Mouse (Mus musculus): ENCODE measurements around the gene Gm28308. TPM values are rescaled to one million over a fixed set of nuclear protein-coding genes. Genes with fewer than 3 reads are reported as not detected.

Gm28308 gene
- polyA plus RNA-seq, 1 experiment from 2014 or later: not detected

GRCm38 (mm10) chr6:52159164-52159761 is 53.9 kb downstream of the Gm28308 start:
- H3K4me1 ChIP-seq: 0 out of 2 replicates have a peak, but pooled peaks cover 4% of the 10 kb centered on the region
- no peaks in the 10 kb centered on the region for H3K36me3 ChIP-seq
- no peak for ATAC-seq (ENCODE audit: insufficient number of reproducible peaks, insufficient read depth, low FRiP score, low TSS enrichment)
- peak overlapping the region; percentile 56 for H3K4me3 ChIP-seq
- peaks cover 93% of the 10 kb centered on the region for H3K27me3 ChIP-seq
- WGBS: 2% methylated on average over 12 of the region's 12 CpGs
- no peak overlapping the region for H3K27ac ChIP-seq
- H3K9me3 ChIP-seq: no peaks in the 10 kb centered on the region
- peak overlapping the region; percentile 99 for H3K4me2 ChIP-seq (replicated peaks)
- H3K9ac ChIP-seq: 0 out of 2 replicates have a peak overlapping the region, but pooled peaks have one; percentile 48

GRCm38 (mm10) chr6:52158276-52159051 is 54.7 kb downstream of the Gm28308 start, which contains the start of gene Hoxa1:
Gene Hoxa1, minus strand, starts transcription at chr6:52158317.
- 0 out of 2 replicates have a peak, but pooled peaks cover 4% of the 10 kb centered on the region for H3K4me1 ChIP-seq
- peak within 1 kb of the TSS; percentile 56 for H3K4me3 ChIP-seq
- H3K4me2 ChIP-seq (replicated peaks): peak within 1 kb of the TSS; percentile 99
- H3K27ac ChIP-seq: 0 out of 2 replicates have a peak within 1 kb of the TSS, but pooled peaks have one; percentile 26
- WGBS: under 1% methylated on average over 55 of the region's 55 CpGs
- peak; percentile 62 for ATAC-seq (ENCODE audit: insufficient number of reproducible peaks, insufficient read depth, low FRiP score, low TSS enrichment)
- H3K9ac ChIP-seq: peak within 1 kb of the TSS; percentile 48
- H3K9me3 ChIP-seq: no peaks in the 10 kb centered on the region
- H3K36me3 ChIP-seq: no peaks in the 10 kb centered on the region
- peaks cover 93% of the 10 kb centered on the region for H3K27me3 ChIP-seq

GRCm38 (mm10) chr6:52157466-52158275 is 55.5 kb downstream of the Gm28308 start:
- ATAC-seq (ENCODE audit: insufficient number of reproducible peaks, insufficient read depth, low FRiP score, low TSS enrichment): peak; percentile 42; the same call in 1 of the 2 replicates
- Histone ChIP-seq H3K9me3 (no peaks in the 10 kb centered on the region), H3K4me1 (0 out of 2 replicates have a peak, but pooled peaks cover 4% of the 10 kb centered on the region), H3K9ac (no peak overlapping the region), H3K4me2 (replicated peaks) (peak overlapping the region; percentile 99), H3K27ac (no peak overlapping the region), H3K27me3 (peaks cover 91% of the 10 kb centered on the region), H3K36me3 (no peaks in the 10 kb centered on the region), H3K4me3 (peak overlapping the region; percentile 56)
- WGBS: under 1% methylated on average over 32 of the region's 32 CpGs

GRCm38 (mm10) chr6:52156551-52157200 is 56.5 kb downstream of the Gm28308 start:
- no peaks in the 10 kb centered on the region for H3K9me3 ChIP-seq
- H3K4me1 ChIP-seq: 0 out of 2 replicates have a peak, but pooled peaks cover 4% of the 10 kb centered on the region
- no peak overlapping the region for H3K4me3 ChIP-seq
- H3K27ac ChIP-seq: no peak overlapping the region
- peaks cover 95% of the 10 kb centered on the region for H3K27me3 ChIP-seq
- 2% methylated on average over 20 of the region's 20 CpGs for WGBS
- no peak for ATAC-seq (ENCODE audit: insufficient number of reproducible peaks, insufficient read depth, low FRiP score, low TSS enrichment)
- no peaks in the 10 kb centered on the region for H3K36me3 ChIP-seq
- no peak overlapping the region for H3K4me2 ChIP-seq (replicated peaks)
- H3K9ac ChIP-seq: no peak overlapping the region

- no peak for ATAC-seq (ENCODE audit: insufficient number of reproducible peaks, insufficient read depth, low FRiP score, low TSS enrichment)
- no peak overlapping the region for H3K27ac ChIP-seq
- H3K9ac ChIP-seq: no peak overlapping the region
- H3K36me3 ChIP-seq: no peaks in the 10 kb centered on the region
- H3K4me1 ChIP-seq: 0 out of 2 replicates have a peak, but pooled peaks cover 4% of the 10 kb centered on the region
- no peak overlapping the region for H3K4me2 ChIP-seq (replicated peaks)
- H3K4me3 ChIP-seq: no peak overlapping the region
- WGBS: 45% methylated on average over 3 of the region's 3 CpGs
- H3K27me3 ChIP-seq: peaks cover 95% of the 10 kb centered on the region
- no peaks in the 10 kb centered on the region for H3K9me3 ChIP-seq
Measured at GRCm38 (mm10) chr6:52155471-52155870, 57.7 kb downstream of the Gm28308 start.

- peaks cover 93% of the 10 kb centered on the region for H3K27me3 ChIP-seq
- no peak overlapping the region for H3K27ac ChIP-seq
- 6% methylated on average over 5 of the region's 5 CpGs for WGBS
- 0 out of 2 replicates have a peak, but pooled peaks cover 4% of the 10 kb centered on the region for H3K4me1 ChIP-seq
- no peak overlapping the region for H3K4me3 ChIP-seq
- no peaks in the 10 kb centered on the region for H3K9me3 ChIP-seq
- H3K36me3 ChIP-seq: no peaks in the 10 kb centered on the region
- H3K9ac ChIP-seq: no peak overlapping the region
- no peak for ATAC-seq (ENCODE audit: insufficient number of reproducible peaks, insufficient read depth, low FRiP score, low TSS enrichment)
- no peak overlapping the region for H3K4me2 ChIP-seq (replicated peaks)
Measured at GRCm38 (mm10) chr6:52154044-52154443, 59.1 kb downstream of the Gm28308 start.

GRCm38 (mm10) chr6:52153270-52153669 is 59.9 kb downstream of the Gm28308 start:
- Histone ChIP-seq H3K27me3 (peaks cover 86% of the 10 kb centered on the region), H3K4me3 (no peak overlapping the region), H3K9me3 (no peaks in the 10 kb centered on the region), H3K27ac (no peak overlapping the region), H3K4me2 (replicated peaks) (no peak overlapping the region), H3K36me3 (no peaks in the 10 kb centered on the region), H3K9ac (no peak overlapping the region), H3K4me1 (no peaks in the 10 kb centered on the region)
- no peak for ATAC-seq (ENCODE audit: insufficient number of reproducible peaks, insufficient read depth, low FRiP score, low TSS enrichment)
- 2% methylated on average over 6 of the region's 6 CpGs for WGBS

- WGBS: 4% methylated on average over 16 of the region's 16 CpGs
Measured at GRCm38 (mm10) chr6:52152226-52153193, 60.6 kb downstream of the Gm28308 start.

GRCm38 (mm10) chr6:52151571-52151970 is 61.6 kb downstream of the Gm28308 start:
- Histone ChIP-seq H3K4me3 (no peak overlapping the region), H3K4me1 (no peaks in the 10 kb centered on the region), H3K36me3 (no peaks in the 10 kb centered on the region), H3K9me3 (no peaks in the 10 kb centered on the region), H3K9ac (no peak overlapping the region), H3K27me3 (peaks cover 84% of the 10 kb centered on the region), H3K27ac (no peak overlapping the region), H3K4me2 (replicated peaks) (no peak overlapping the region)
- 9% methylated on average over 4 of the region's 4 CpGs for WGBS
- ATAC-seq (ENCODE audit: insufficient number of reproducible peaks, insufficient read depth, low FRiP score, low TSS enrichment): no peak

More at GRCm38 (mm10) chr6:52152226-52153193, 60.6 kb downstream of the Gm28308 start:
- Histone ChIP-seq H3K27ac (no peak overlapping the region), H3K4me1 (no peaks in the 10 kb centered on the region), H3K36me3 (no peaks in the 10 kb centered on the region), H3K27me3 (peaks cover 86% of the 10 kb centered on the region), H3K4me2 (replicated peaks) (no peak overlapping the region), H3K9me3 (no peaks in the 10 kb centered on the region), H3K4me3 (no peak overlapping the region), H3K9ac (no peak overlapping the region)
- no peak for ATAC-seq (ENCODE audit: insufficient number of reproducible peaks, insufficient read depth, low FRiP score, low TSS enrichment)

GRCm38 (mm10) chr6:52150401-52150966 is 62.7 kb downstream of the Gm28308 start:
- ATAC-seq (ENCODE audit: insufficient number of reproducible peaks, insufficient read depth, low FRiP score, low TSS enrichment): no peak
- no peak overlapping the region for H3K4me2 ChIP-seq (replicated peaks)

More at GRCm38 (mm10) chr6:52150401-52150966, 62.7 kb downstream of the Gm28308 start:
- Histone ChIP-seq H3K4me1 (no peaks in the 10 kb centered on the region), H3K9me3 (no peaks in the 10 kb centered on the region), H3K27ac (no peak overlapping the region), H3K9ac (no peak overlapping the region), H3K36me3 (no peaks in the 10 kb centered on the region), H3K4me3 (no peak overlapping the region), H3K27me3 (peaks cover 76% of the 10 kb centered on the region)
- 2% methylated on average over 16 of the region's 16 CpGs for WGBS
